Mouse (Mus musculus): ENCODE measurements around the gene Rph3al. TPM values are rescaled to one million over a fixed set of nuclear protein-coding genes. Genes with fewer than 3 reads are reported as not detected.

Rph3al gene
- polyA plus RNA-seq, 1 experiment from 2014 or later, result 14.5 TPM

GRCm38 (mm10) chr11:75876043-75876780, 62.0 kb downstream of the Rph3al start:
- no peaks in the 10 kb centered on the region for H3K27me3 ChIP-seq (ENCODE audit: insufficient read depth, low read length)
- H3K4me1 ChIP-seq (replicated peaks; ENCODE audit: insufficient read depth, low read length), result peaks cover 13% of the 10 kb centered on the region
- no peak overlapping the region for H3K27ac ChIP-seq
- H3K4me3 ChIP-seq (replicated peaks; ENCODE audit: low read depth, low read length), result no peak overlapping the region
- no peaks in the 10 kb centered on the region for H3K36me3 ChIP-seq (ENCODE audit: insufficient read depth, low read length)
- DNase-seq (ENCODE audit: low spot score) (no peak), ATAC-seq (replicated peaks; ENCODE audit: low FRiP score, low read depth) (no peak)
- WGBS, result 35% methylated on average over 15 of the region's 15 CpGs
- TF ChIP-seq CTCF (IDR thresholded peaks at IDR 0.05; ENCODE audit: low read depth), result no peak
- no peaks in the 10 kb centered on the region for H3K9me3 ChIP-seq (replicated peaks; ENCODE audit: low read length)
- H3K9ac ChIP-seq (ENCODE audit: low read depth, low read length), result no peak overlapping the region
- no peak overlapping the region for H3K4me2 ChIP-seq (ENCODE audit: low read length)

- H3K9ac ChIP-seq (ENCODE audit: low read depth, low read length), result no peak overlapping the region
- H3K4me2 ChIP-seq (ENCODE audit: low read length), result no peak overlapping the region
- H3K27ac ChIP-seq, result no peak overlapping the region
- H3K36me3 ChIP-seq (ENCODE audit: insufficient read depth, low read length), result no peaks in the 10 kb centered on the region
- no peaks in the 10 kb centered on the region for H3K27me3 ChIP-seq (ENCODE audit: insufficient read depth, low read length)
- no peaks in the 10 kb centered on the region for H3K4me1 ChIP-seq (replicated peaks; ENCODE audit: insufficient read depth, low read length)
- DNase-seq (ENCODE audit: low spot score) (no peak), ATAC-seq (replicated peaks; ENCODE audit: low FRiP score, low read depth) (no peak)
- H3K9me3 ChIP-seq (replicated peaks; ENCODE audit: low read length), result no peaks in the 10 kb centered on the region
- TF ChIP-seq CTCF (IDR thresholded peaks at IDR 0.05; ENCODE audit: low read depth), result no peak
- WGBS, result 100% methylated on average over 1 of the region's 1 CpGs
- H3K4me3 ChIP-seq (replicated peaks; ENCODE audit: low read depth, low read length), result no peak overlapping the region
Measured at GRCm38 (mm10) chr11:75871688-75872087, 66.5 kb downstream of the Rph3al start.

- H3K4me2 ChIP-seq (ENCODE audit: low read length), result no peak overlapping the region
- WGBS, result 75% methylated on average over 4 of the region's 4 CpGs
- DNase-seq (ENCODE audit: low spot score), result no peak
- H3K4me1 ChIP-seq (replicated peaks; ENCODE audit: insufficient read depth, low read length), result no peaks in the 10 kb centered on the region
- H3K9me3 ChIP-seq (replicated peaks; ENCODE audit: low read length), result no peaks in the 10 kb centered on the region
- no peaks in the 10 kb centered on the region for H3K36me3 ChIP-seq (ENCODE audit: insufficient read depth, low read length)
- no peak overlapping the region for H3K27ac ChIP-seq
- no peaks in the 10 kb centered on the region for H3K27me3 ChIP-seq (ENCODE audit: insufficient read depth, low read length)
- no peak overlapping the region for H3K9ac ChIP-seq (ENCODE audit: low read depth, low read length)
- H3K4me3 ChIP-seq (replicated peaks; ENCODE audit: low read depth, low read length), result no peak overlapping the region
- ATAC-seq (replicated peaks; ENCODE audit: low FRiP score, low read depth), result no peak
- no peak for TF ChIP-seq CTCF (IDR thresholded peaks at IDR 0.05; ENCODE audit: low read depth)
Measured at GRCm38 (mm10) chr11:75870947-75871346, 67.3 kb downstream of the Rph3al start.

GRCm38 (mm10) chr11:75870386-75870785, 67.8 kb downstream of the Rph3al start:
- no peak overlapping the region for H3K4me3 ChIP-seq (replicated peaks; ENCODE audit: low read depth, low read length)
- no peak for ATAC-seq (replicated peaks; ENCODE audit: low FRiP score, low read depth)
- H3K27ac ChIP-seq, result no peak overlapping the region
- H3K9me3 ChIP-seq (replicated peaks; ENCODE audit: low read length), result no peaks in the 10 kb centered on the region
- no peak for DNase-seq (ENCODE audit: low spot score)
- H3K4me1 ChIP-seq (replicated peaks; ENCODE audit: insufficient read depth, low read length), result no peaks in the 10 kb centered on the region; the same call in 1 of the 2 replicates
- 85% methylated on average over 5 of the region's 5 CpGs for WGBS
- no peaks in the 10 kb centered on the region for H3K27me3 ChIP-seq (ENCODE audit: insufficient read depth, low read length)
- no peak overlapping the region for H3K4me2 ChIP-seq (ENCODE audit: low read length)
- TF ChIP-seq CTCF (IDR thresholded peaks at IDR 0.05; ENCODE audit: low read depth), result no peak
- no peak overlapping the region for H3K9ac ChIP-seq (ENCODE audit: low read depth, low read length)
- no peaks in the 10 kb centered on the region for H3K36me3 ChIP-seq (ENCODE audit: insufficient read depth, low read length)

- Histone ChIP-seq H3K27ac (no peak overlapping the region), H3K4me1 (replicated peaks; ENCODE audit: insufficient read depth, low read length) (no peaks in the 10 kb centered on the region; the same call in 1 of the 2 replicates), H3K9ac (ENCODE audit: low read depth, low read length) (no peak overlapping the region), H3K36me3 (ENCODE audit: insufficient read depth, low read length) (no peaks in the 10 kb centered on the region), H3K4me2 (ENCODE audit: low read length) (no peak overlapping the region), H3K9me3 (replicated peaks; ENCODE audit: low read length) (no peaks in the 10 kb centered on the region), H3K4me3 (replicated peaks; ENCODE audit: low read depth, low read length) (no peak overlapping the region), H3K27me3 (ENCODE audit: insufficient read depth, low read length) (no peaks in the 10 kb centered on the region)
- DNase-seq (ENCODE audit: low spot score) (peak; percentile 50), ATAC-seq (replicated peaks; ENCODE audit: low FRiP score, low read depth) (no peak)
- 51% methylated on average over 5 of the region's 5 CpGs for WGBS
- no peak for TF ChIP-seq CTCF (IDR thresholded peaks at IDR 0.05; ENCODE audit: low read depth)
Measured at GRCm38 (mm10) chr11:75869898-75870297, 68.3 kb downstream of the Rph3al start.

GRCm38 (mm10) chr11:75866861-75867260, 71.4 kb downstream of the Rph3al start:
- Histone ChIP-seq H3K4me2 (ENCODE audit: low read length) (no peak overlapping the region), H3K4me1 (replicated peaks; ENCODE audit: insufficient read depth, low read length) (no peaks in the 10 kb centered on the region; the same call in 1 of the 2 replicates), H3K9ac (ENCODE audit: low read depth, low read length) (no peak overlapping the region), H3K27me3 (ENCODE audit: insufficient read depth, low read length) (no peaks in the 10 kb centered on the region), H3K9me3 (replicated peaks; ENCODE audit: low read length) (no peaks in the 10 kb centered on the region), H3K27ac (no peak overlapping the region), H3K36me3 (ENCODE audit: insufficient read depth, low read length) (no peaks in the 10 kb centered on the region), H3K4me3 (replicated peaks; ENCODE audit: low read depth, low read length) (no peak overlapping the region)
- no peak for TF ChIP-seq CTCF (IDR thresholded peaks at IDR 0.05; ENCODE audit: low read depth)
- 58% methylated on average over 4 of the region's 4 CpGs for WGBS
- DNase-seq (ENCODE audit: low spot score) (no peak), ATAC-seq (replicated peaks; ENCODE audit: low FRiP score, low read depth) (no peak)

Measured in kidney, postnatal 0 days (tissue).